Mouse (Mus musculus) liver, postnatal 0 days (tissue): ENCODE results near the gene Frmd6. TPM values are rescaled to one million over a fixed set of nuclear protein-coding genes. Genes with fewer than 3 reads are reported as not detected.

Experiments used
- ATAC-seq: fragments of 200-750 bp; cut with Nextera tagmentation; 2 replicates; pipeline ENCODE4 v1.8.0; 2017; ENCODE audit warnings: mild to moderate bottlenecking, moderate library complexity
- DNase-seq: peaks from one replicate; pipeline ENCODE4 v3.0.0-alpha.2; 2016
- H3K27ac ChIP-seq: fragments of 300-500 bp; sonication (generic); 2 replicates; pipeline ENCODE4 v1.5.1; 2014; ENCODE audit warnings: antibody characterized with exemption, moderate library complexity, mild to moderate bottlenecking, low read depth
- H3K27me3 ChIP-seq: fragments of 300-500 bp; sonication (generic); 2 replicates; pipeline ENCODE4 v1.6.1; 2014; ENCODE audit warnings: low read length, control low read depth, mixed read lengths; ENCODE audit not compliant: insufficient read depth
- H3K36me3 ChIP-seq: fragments of 300-500 bp; sonication (generic); replicated peaks from 2 replicates; pipeline ENCODE4 v1.6.1; 2014; ENCODE audit warnings: mild to moderate bottlenecking, control low read depth, low read length, moderate library complexity, mixed read lengths; ENCODE audit not compliant: insufficient read depth
- H3K4me1 ChIP-seq: fragments of 300-500 bp; sonication (generic); 2 replicates; pipeline ENCODE4 v1.6.1; 2014; ENCODE audit warnings: antibody characterized with exemption, mild to moderate bottlenecking, control low read depth; ENCODE audit not compliant: insufficient read depth
- H3K4me2 ChIP-seq: fragments of 300-500 bp; sonication (generic); 2 replicates; pipeline ENCODE4 v1.6.1; 2014; ENCODE audit warnings: low read depth, mild to moderate bottlenecking, low read length, moderate library complexity, mixed read lengths
- H3K4me3 ChIP-seq: fragments of 300-500 bp; sonication (generic); 2 replicates; pipeline ENCODE4 v1.5.1; 2014; ENCODE audit warnings: low read depth, low read length
- H3K9ac ChIP-seq: fragments of 300-500 bp; sonication (generic); replicated peaks from 2 replicates; pipeline ENCODE4 v1.6.1; 2014; ENCODE audit warnings: mild to moderate bottlenecking, moderate library complexity
- H3K9me3 ChIP-seq: fragments of 300-500 bp; sonication (generic); 2 replicates; pipeline ENCODE4 v1.6.1; 2016; ENCODE audit warnings: mild to moderate bottlenecking, control low read depth, low read length, mixed read lengths
- CTCF ChIP-seq: sonication (generic); IDR thresholded peaks from 2 replicates; pipeline ENCODE4 v1.5.1; 2016; ENCODE audit warnings: antibody characterized with exemption, low read depth
- EP300 ChIP-seq: IDR thresholded peaks from 2 replicates; pipeline ENCODE4 v1.6.1; 2016; ENCODE audit warnings: antibody characterized with exemption, low read depth, mild to moderate bottlenecking
- WGBS: fragments of 180-500 bp; shearing (Covaris S2); extraction: QIAGEN DNeasy Blood & Tissue Kit; methylation state at CpG from one replicate; pipeline ENCODE4 v1.1.7; 2014; ENCODE audit not compliant: insufficient replicate concordance; 5-methylcytosine and 5-hydroxymethylcytosine counted together
- polyA plus RNA-seq: library from polyadenylated mRNA; unstranded; fragments of >200 nt; fragmentation: Nextera tagmentation; extraction: Ambion mirVana; gene quantifications from 2 replicates; pipeline ENCODE4 v1.2.1, GENCODE M21; 2015

Gene Frmd6
- polyA plus RNA-seq, 1 experiment from 2014 or later, result 2.0 TPM

DNA sequence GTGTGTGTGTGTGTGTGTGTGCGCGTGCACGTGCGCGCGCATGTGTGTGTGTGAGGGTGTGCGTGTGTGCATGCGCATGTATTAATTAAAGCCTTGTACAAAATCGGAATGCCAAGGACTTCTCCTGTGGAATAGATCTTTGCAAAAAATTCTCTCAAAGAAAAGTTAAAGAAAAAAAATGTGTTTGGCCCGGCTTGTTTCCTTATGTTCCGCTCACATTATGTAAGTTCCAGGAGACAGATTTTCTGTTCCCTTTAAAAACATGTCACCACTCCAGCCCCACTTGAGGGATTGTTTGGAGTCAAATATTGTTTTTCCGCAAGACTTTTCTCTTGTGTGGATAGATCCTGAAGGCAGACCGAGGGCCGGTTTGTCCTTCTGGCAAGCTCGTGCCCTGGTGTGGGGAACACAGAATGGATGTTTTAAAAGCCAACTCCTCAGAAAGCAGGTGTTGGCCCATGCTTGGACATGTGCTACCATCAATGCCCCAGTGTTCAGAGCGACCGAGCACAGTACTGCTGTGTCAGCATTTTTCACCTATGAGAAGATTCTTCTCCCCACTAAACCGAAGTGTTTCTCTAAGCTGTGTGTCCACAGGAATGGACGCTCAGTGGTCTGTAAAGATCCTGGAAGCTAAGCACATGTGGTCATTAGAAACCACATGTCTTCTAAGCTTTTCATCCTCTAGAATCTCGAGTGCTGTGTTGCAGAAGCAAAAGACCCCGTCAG is 51.1 kb downstream of the Frmd6 start:
- no peak overlapping the region for H3K4me3 ChIP-seq
- 87% methylated on average over 21 of the region's 21 CpGs for WGBS
- H3K27me3 ChIP-seq, result no peaks in the 10 kb centered on the region
- DNase-seq (no peak), ATAC-seq (no peak)
- H3K27ac ChIP-seq, result no peak overlapping the region
- no peaks in the 10 kb centered on the region for H3K9me3 ChIP-seq
- TF ChIP-seq CTCF (no peak), EP300 (no peak)
- no peak overlapping the region for H3K9ac ChIP-seq
- H3K4me1 ChIP-seq, result no peaks in the 10 kb centered on the region
- no peak overlapping the region for H3K4me2 ChIP-seq
- peaks cover 15% of the 10 kb centered on the region; the same call in 1 of the 2 replicates for H3K36me3 ChIP-seq

DNA sequence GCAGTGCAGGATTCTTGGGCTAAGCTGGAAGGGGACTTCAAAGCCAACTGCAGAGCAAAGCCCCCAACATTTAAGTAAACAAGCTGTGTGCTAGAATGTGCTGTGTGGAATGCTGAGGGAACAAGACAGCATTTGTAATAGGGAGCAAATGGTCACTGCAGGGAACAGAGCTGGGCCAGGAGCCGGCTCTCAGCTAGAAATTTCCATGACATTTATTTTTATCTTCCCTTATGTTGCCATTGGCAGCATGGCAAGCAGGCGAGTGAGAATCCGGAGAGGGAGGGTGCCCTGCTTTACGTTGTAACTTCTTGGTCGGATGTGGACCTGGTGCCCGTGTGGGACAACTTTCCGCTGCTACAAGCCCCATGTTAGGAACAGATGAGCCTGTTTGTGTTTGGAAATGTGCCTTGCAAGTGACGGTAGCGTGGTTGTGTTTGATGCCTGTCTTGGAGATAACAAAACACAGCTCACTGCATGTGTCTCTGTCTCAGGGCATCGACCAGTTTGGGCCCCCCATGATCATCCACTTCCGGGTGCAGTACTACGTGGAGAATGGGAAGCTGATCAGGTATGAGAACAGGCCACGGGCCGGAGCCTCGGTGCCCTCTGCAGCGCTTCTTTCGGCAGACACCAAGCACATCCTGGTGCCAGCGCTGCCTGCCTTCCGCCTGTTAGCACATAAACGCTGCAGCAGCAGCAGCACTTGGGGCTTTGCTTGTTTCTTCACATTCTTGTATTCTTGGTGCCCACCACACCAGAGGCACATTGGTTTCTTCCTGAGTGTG is 52.8 kb downstream of the Frmd6 start:
- H3K9ac ChIP-seq, result no peak overlapping the region
- peaks cover 15% of the 10 kb centered on the region; the same call in 1 of the 2 replicates for H3K36me3 ChIP-seq
- no peak overlapping the region for H3K4me2 ChIP-seq
- ATAC-seq, result no peak
- H3K27ac ChIP-seq, result no peak overlapping the region
- H3K4me1 ChIP-seq, result no peaks in the 10 kb centered on the region
- no peak for TF ChIP-seq EP300
- no peak for TF ChIP-seq CTCF
- 86% methylated on average over 20 of the region's 20 CpGs for WGBS
- no peak for DNase-seq
- no peak overlapping the region for H3K4me3 ChIP-seq
- no peaks in the 10 kb centered on the region for H3K9me3 ChIP-seq
- no peaks in the 10 kb centered on the region for H3K27me3 ChIP-seq

DNA sequence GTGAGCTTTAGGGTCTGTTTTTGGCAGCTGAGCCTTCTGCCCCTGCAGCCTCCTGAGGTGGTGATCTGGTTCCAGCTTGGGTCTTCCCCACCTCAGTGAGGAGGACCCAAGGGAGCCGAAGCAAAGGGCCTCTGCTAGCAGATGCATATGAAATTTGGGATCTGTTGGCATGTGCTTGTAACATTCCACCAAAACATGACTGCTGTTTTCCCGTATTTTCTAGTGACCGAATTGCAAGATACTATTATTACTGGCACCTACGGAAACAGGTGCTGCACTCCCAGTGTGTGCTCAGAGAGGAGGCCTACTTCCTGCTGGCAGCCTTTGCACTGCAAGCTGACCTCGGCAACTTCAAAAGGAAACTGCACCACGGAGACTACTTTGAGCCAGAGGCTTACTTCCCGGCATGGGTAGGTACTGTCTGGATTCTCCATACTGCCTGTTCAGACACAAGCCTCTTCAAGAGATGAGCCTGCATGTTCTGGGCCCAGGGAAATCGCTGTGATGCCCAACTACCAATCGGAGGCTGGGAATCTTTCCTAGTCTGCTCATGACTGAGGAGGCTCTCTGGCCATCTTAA is 55.2 kb downstream of the Frmd6 start:
- Histone ChIP-seq H3K4me3 (no peak overlapping the region), H3K4me1 (no peaks in the 10 kb centered on the region), H3K27ac (no peak overlapping the region), H3K4me2 (no peak overlapping the region), H3K9me3 (no peaks in the 10 kb centered on the region), H3K27me3 (no peaks in the 10 kb centered on the region), H3K36me3 (peaks cover 12% of the 10 kb centered on the region; the same call in 1 of the 2 replicates), H3K9ac (no peak overlapping the region)
- DNase-seq (no peak), ATAC-seq (no peak)
- TF ChIP-seq EP300 (no peak), CTCF (no peak)
- WGBS, result 55% methylated on average over 9 of the region's 9 CpGs

DNA sequence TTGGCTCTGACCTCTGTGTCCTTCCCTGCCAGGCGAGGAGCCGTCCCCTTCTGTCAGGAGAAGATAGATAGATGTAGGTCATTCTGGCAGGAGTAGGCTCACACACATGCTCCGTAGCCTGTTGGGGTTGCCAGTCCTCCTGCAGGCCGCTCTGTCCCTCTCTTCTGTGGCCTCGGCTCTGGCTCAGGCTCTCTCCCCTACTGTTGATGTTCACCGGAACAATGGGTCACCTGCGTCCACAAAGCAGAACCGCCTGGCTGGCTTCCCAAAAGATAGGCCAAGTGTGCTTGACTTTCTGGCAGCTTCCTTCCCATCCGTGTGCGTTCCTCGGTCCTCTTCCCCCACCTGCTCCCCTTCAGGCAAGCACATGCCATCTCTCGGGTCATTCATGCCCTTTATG is 56.0 kb downstream of the Frmd6 start:
- TF ChIP-seq CTCF (no peak), EP300 (no peak)
- H3K4me1 ChIP-seq, result no peaks in the 10 kb centered on the region
- WGBS, result 83% methylated on average over 12 of the region's 12 CpGs
- H3K9ac ChIP-seq, result no peak overlapping the region
- no peak overlapping the region for H3K4me3 ChIP-seq
- H3K4me2 ChIP-seq, result no peak overlapping the region
- no peak for ATAC-seq
- H3K36me3 ChIP-seq, result peaks cover 12% of the 10 kb centered on the region; the same call in 1 of the 2 replicates
- H3K27me3 ChIP-seq, result no peaks in the 10 kb centered on the region
- no peaks in the 10 kb centered on the region for H3K9me3 ChIP-seq
- H3K27ac ChIP-seq, result no peak overlapping the region
- DNase-seq, result no peak

DNA sequence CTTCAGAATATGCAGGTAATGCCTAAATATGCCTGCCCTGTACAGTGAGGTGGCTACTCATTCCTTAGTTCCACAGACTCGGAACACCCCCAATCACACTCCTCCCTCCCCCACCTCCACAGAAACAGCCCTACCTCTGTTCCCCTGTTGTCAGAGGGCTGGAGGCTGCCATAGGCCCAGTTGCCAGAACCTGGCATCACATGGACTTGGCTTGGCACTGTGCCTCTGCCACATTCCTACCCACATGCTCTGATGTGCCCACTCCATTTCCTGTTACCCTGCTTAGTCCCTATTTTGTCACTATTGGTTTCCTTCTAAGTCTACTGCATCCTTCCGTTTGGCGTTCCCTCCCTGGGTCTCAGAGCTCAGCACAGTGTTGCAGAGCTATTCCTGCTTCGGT is 56.5 kb downstream of the Frmd6 start:
- peaks cover 10% of the 10 kb centered on the region; the same call in 1 of the 2 replicates for H3K36me3 ChIP-seq
- no peaks in the 10 kb centered on the region for H3K4me1 ChIP-seq
- ATAC-seq, result no peak
- no peak overlapping the region for H3K27ac ChIP-seq
- no peaks in the 10 kb centered on the region for H3K27me3 ChIP-seq
- H3K4me3 ChIP-seq, result no peak overlapping the region
- TF ChIP-seq EP300, result no peak
- no peak for TF ChIP-seq CTCF
- DNase-seq, result no peak
- no peak overlapping the region for H3K9ac ChIP-seq
- 90% methylated on average over 4 of the region's 4 CpGs for WGBS
- H3K4me2 ChIP-seq, result no peak overlapping the region
- no peaks in the 10 kb centered on the region for H3K9me3 ChIP-seq

DNA sequence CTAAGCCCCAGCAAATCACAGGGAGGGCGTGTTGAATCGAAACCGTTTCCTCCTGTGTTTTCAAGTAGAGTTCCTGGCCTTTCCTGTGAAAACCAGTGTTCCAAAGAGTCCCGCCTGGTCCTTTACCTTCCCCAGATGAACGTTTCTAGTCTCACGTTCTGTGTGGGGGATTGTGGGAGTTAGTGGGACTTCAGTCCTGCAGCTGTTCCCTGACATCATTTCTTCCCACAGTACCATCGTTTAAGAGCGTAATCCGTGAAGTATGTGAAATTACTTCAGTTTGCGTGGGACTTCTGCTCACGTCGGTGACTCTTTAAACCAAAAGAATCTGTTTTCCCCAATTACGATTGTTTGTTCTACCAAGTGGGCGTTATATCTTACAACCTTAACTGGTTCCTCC is 57.8 kb downstream of the Frmd6 start:
- 87% methylated on average over 14 of the region's 14 CpGs for WGBS

More for the DNA sequence above, 57.8 kb downstream of the Frmd6 start:
- Histone ChIP-seq H3K36me3 (peaks cover 9% of the 10 kb centered on the region; the same call in 1 of the 2 replicates), H3K4me1 (no peaks in the 10 kb centered on the region), H3K4me3 (no peak overlapping the region), H3K27ac (no peak overlapping the region), H3K27me3 (no peaks in the 10 kb centered on the region), H3K9ac (no peak overlapping the region), H3K4me2 (no peak overlapping the region), H3K9me3 (no peaks in the 10 kb centered on the region)
- TF ChIP-seq EP300 (no peak), CTCF (no peak)
- ATAC-seq (no peak), DNase-seq (no peak)
